Mouse (Mus musculus) neural tube, embryonic 13.5 days (tissue): ENCODE data around the gene Esrra. TPM values are rescaled to one million over a fixed set of nuclear protein-coding genes. Genes with fewer than 3 reads are reported as not detected.

Experiments
- ATAC-seq: fragments of 200-750 bp; cut with Nextera tagmentation; 2 replicates; pipeline ENCODE4 v1.8.0; 2017; ENCODE audit warnings: low read depth, mild to moderate bottlenecking, moderate TSS enrichment, moderate library complexity
- H3K27ac ChIP-seq: fragments of 300-500 bp; sonication (generic); replicated peaks from 2 replicates; pipeline ENCODE4 v1.5.1; 2015; ENCODE audit warnings: moderate library complexity, mild to moderate bottlenecking, inconsistent platforms
- H3K27me3 ChIP-seq: fragments of 300-500 bp; sonication (generic); 2 replicates; pipeline ENCODE4 v1.6.1; 2015; ENCODE audit warnings: mild to moderate bottlenecking, inconsistent platforms
- H3K36me3 ChIP-seq: fragments of 300-500 bp; sonication (generic); 2 replicates; pipeline ENCODE4 v1.6.1; 2015; ENCODE audit warnings: mild to moderate bottlenecking, inconsistent platforms
- H3K4me1 ChIP-seq: fragments of 300-500 bp; sonication (generic); replicated peaks from 2 replicates; pipeline ENCODE4 v1.6.1; 2015; ENCODE audit warnings: inconsistent platforms
- H3K4me2 ChIP-seq: fragments of 300-500 bp; sonication (generic); 2 replicates; pipeline ENCODE4 v1.6.1; 2015; ENCODE audit warnings: inconsistent platforms, mild to moderate bottlenecking, moderate library complexity
- H3K4me3 ChIP-seq: fragments of 300-500 bp; sonication (generic); 2 replicates; pipeline ENCODE4 v1.5.1; 2015; ENCODE audit warnings: mild to moderate bottlenecking, inconsistent platforms
- H3K9ac ChIP-seq: fragments of 300-500 bp; sonication (generic); 2 replicates; pipeline ENCODE4 v1.6.1; 2015; ENCODE audit warnings: moderate library complexity, mild to moderate bottlenecking, inconsistent platforms
- H3K9me3 ChIP-seq: fragments of 300-500 bp; sonication (generic); 2 replicates; pipeline ENCODE4 v1.6.1; 2016; ENCODE audit warnings: inconsistent platforms
- WGBS: fragments of 180-500 bp; shearing (Covaris S2); methylation state at CpG from one replicate; pipeline ENCODE4 v1.1.7; 2015; 5-methylcytosine and 5-hydroxymethylcytosine counted together
- polyA plus RNA-seq: library from polyadenylated mRNA; unstranded; fragments of >200 nt; fragmentation: Nextera tagmentation; extraction: Ambion mirVana; gene quantifications from 2 replicates; pipeline ENCODE4 v1.2.1, GENCODE M21; 2015

The Esrra gene
- polyA plus RNA-seq, 1 experiment from 2014 or later, result 16.9 TPM

DNA sequence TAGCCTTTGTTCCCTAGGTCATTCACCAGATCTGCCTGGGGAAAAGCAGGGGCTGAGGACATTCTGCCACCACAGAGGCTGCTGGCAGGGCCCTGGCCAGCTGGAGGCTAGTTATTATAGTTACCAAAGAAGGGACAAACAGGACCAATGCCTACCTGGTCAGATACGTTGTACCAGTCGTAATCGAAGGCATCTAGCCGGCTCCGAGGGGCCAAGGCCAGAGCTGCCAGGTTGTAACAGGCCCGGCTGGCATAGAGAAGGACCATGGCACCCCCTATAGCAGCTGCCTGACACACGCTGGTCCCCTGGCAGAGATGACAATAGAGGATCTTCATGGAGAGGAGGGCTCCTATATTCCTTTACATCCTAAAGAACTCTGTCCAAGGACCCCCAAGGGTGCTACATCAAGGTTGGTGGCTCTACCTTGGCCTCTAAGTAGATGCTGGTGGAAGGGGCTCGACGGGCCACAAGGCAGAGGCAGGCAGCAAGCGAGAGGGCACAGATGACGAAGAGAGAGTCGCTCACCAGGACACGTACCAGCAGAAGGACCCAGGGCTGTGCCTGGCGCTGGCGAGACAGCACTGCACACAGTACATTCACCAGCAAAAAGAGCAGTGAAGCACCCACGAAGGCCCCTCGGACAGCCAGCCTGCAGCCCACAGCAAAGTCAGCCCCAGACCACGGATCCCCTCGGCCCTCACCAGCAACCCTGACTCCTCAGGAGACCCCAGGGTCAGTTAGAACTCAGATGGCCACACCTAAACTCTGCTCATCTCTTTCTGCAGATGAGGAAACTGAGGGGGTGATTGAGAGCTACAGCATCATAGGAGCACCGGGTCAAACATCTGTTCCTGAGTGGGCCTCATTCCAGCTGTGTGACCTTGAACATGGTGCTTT, 17.7 kb upstream of the Esrra start:
- peak overlapping the region; percentile 91 for H3K9ac ChIP-seq
- H3K27ac ChIP-seq, result no peak overlapping the region
- H3K4me3 ChIP-seq, result peak overlapping the region; percentile 70
- H3K36me3 ChIP-seq, result no peaks in the 10 kb centered on the region; the same call in 1 of the 2 replicates
- 88% methylated on average over 20 of the region's 20 CpGs for WGBS
- no peaks in the 10 kb centered on the region for H3K9me3 ChIP-seq
- peaks cover 47% of the 10 kb centered on the region for H3K4me1 ChIP-seq
- H3K27me3 ChIP-seq, result peaks cover 29% of the 10 kb centered on the region
- ATAC-seq, result no peak
- peak overlapping the region; percentile 99 for H3K4me2 ChIP-seq

DNA sequence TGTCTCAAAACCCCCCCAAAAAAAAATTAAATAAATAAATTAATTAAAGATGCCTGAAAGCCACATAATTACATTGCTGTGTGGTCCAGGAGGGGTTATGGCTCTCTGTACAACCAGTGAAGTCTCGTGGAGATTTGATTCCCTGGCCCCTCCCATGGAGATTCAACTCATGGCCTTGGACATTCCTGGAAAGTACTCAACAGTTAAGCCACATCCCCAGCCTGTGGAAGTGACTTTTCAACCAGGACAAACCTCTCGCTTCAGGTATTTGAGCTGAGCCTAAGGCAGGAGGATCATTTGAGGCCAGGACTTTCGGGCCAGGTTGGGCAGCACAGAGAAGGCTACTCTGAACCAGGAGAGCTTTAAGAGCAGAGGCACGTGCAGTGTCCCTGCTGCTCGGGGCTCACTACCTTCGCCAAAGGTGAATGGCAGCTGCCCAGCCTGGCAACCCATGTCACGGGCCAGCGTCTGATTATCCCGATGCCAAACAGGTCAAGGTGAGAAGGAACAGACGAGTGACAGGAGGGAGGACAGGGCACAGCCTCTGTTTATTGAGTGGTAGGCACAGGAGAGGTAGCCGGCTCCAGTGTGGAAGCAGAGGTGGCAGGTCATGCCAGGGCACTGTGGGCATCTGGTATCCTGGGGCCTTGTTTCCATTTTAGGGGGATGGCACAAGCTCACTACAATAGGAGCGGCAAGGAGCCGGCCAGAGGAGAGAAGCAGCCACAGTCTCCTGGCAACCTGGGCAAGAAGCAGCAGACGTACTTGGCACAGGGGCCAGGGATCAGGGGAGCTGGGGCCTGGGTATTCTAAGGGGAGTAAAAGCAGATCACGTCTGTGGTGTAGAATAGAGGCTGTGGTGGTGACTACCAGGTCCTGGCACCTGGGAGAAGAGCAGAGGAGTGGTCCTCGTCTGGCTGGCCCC, 16.2 kb upstream of the Esrra start:
- Histone ChIP-seq H3K9me3 (no peaks in the 10 kb centered on the region), H3K27me3 (peaks cover 44% of the 10 kb centered on the region), H3K4me3 (no peak overlapping the region), H3K27ac (no peak overlapping the region), H3K9ac (peak overlapping the region; percentile 47), H3K4me2 (0 out of 2 replicates have a peak overlapping the region, but pooled peaks have one; percentile 4), H3K4me1 (peaks cover 54% of the 10 kb centered on the region), H3K36me3 (no peaks in the 10 kb centered on the region; the same call in 1 of the 2 replicates)
- no peak for ATAC-seq
- 81% methylated on average over 16 of the region's 16 CpGs for WGBS

DNA sequence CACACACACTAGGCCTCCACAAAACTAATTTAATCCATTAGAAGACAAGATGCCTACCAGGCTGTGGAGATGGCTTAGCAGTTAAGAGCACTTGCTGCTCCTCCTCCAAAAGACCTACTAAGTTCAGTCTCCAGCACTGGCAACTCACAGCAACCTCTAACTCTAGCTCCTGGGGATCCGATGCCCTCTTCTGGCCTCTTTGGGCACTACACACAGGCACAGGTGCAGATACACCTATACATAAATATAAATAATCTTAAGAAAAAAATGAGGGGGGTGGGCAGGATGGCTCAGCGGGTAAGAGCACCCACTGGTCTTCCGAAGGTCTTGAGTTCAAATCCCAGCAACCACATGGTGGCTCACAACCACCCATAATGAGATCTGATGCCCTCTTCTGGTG, 14.7 kb upstream of the Esrra start:
- 27% methylated on average over 3 of the region's 3 CpGs for WGBS
- Histone ChIP-seq H3K27me3 (peaks cover 59% of the 10 kb centered on the region), H3K9ac (no peak overlapping the region), H3K4me2 (no peak overlapping the region), H3K9me3 (no peaks in the 10 kb centered on the region), H3K4me1 (peaks cover 50% of the 10 kb centered on the region), H3K36me3 (no peaks in the 10 kb centered on the region; the same call in 1 of the 2 replicates), H3K4me3 (no peak overlapping the region), H3K27ac (no peak overlapping the region)
- no peak for ATAC-seq

DNA sequence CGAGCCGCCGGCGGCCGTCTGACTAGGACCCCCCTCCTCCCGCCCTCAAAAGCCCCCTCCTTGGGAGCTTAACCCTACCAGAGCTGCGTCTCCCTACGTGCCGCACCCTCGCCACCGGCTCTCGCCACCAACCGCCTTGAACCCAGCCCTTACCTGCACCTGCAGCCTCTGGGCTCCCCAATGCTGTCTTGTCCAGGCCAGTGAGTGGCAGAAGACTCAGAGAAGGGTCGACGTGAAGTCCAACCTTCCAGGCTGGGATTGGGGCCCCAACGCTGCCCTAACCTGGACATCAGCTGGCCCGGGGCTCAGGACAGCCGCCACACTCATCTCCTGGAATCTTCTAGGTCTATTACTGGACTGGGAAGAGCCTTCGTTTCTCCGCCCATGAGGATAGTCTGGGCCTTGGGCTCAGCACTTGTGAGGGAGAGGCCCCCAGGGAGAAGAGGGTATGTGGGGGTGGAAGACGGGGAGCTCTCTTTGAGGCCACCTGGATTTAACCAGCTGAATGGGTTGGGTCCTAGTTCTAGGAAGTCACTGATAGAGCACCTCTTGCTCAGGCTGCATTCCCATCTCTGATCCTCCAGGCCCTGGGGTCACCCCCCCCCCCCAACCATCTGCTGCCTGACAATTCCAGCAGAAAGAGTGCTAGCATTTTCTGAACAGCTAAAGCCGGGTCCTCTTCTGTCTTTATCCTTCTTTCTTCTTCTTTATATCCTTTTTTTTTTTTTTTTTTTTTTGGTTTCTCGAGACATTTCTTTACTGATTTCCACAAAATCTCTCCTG, 12.8 kb upstream of the Esrra start, which contains the start of gene Kcnk4:
TSS of gene Kcnk4 (minus strand) at position 321 of the 783 bp plus-strand sequence.
- Histone ChIP-seq H3K9ac (peak within 1 kb of the TSS; percentile 75), H3K27me3 (peaks cover 74% of the 10 kb centered on the region), H3K4me1 (peaks cover 33% of the 10 kb centered on the region), H3K36me3 (no peaks in the 10 kb centered on the region; the same call in 1 of the 2 replicates), H3K4me2 (peak within 1 kb of the TSS; percentile 69), H3K4me3 (peak within 1 kb of the TSS; percentile 42), H3K9me3 (no peaks in the 10 kb centered on the region), H3K27ac (no peak within 1 kb of the TSS)
- no peak for ATAC-seq
- 11% methylated on average over 23 of the region's 23 CpGs for WGBS

DNA sequence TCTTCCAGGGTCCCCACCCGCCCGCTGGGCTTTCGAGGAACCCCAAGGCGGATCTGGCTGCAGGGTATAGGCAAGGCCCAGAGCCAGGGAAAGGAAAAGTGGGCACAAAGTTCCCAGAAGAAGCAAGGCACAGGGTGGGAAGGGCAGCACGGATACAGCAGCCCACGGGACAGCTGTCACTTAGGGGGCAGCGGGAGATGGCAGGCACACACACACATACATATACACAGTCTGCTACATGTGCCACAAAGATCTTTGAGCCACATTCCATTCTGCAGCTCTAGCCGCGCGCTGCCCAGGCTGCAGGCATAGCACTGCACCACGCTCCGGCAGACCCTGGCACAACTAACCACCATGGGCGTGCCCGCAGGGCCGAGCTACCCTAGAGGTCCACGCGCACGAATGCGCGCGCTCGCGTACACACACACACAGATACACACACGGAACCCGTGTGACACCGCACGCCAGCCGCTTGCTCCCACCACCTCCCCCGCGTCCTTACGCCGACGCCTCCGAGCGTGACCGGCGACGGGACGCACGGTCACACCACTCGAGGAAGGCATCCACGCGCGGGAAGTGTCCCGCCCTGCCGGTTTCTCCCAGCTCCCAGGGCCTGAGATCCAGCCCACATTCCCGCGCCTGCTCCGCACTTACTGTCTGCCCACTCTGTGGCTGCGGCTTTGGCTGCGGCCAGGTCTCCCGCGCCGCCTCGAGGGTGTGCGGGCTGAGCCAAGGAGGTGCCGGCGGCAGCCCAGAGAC, 12.0 kb upstream of the Esrra start:
- Histone ChIP-seq H3K9ac (peak overlapping the region; percentile 75), H3K4me3 (peak overlapping the region; percentile 42), H3K27me3 (peaks cover 81% of the 10 kb centered on the region), H3K27ac (no peak overlapping the region), H3K4me1 (peaks cover 25% of the 10 kb centered on the region), H3K4me2 (peak overlapping the region; percentile 69), H3K9me3 (no peaks in the 10 kb centered on the region), H3K36me3 (no peaks in the 10 kb centered on the region; the same call in 1 of the 2 replicates)
- peak; percentile 72 for ATAC-seq
- WGBS, result 3% methylated on average over 58 of the region's 58 CpGs

DNA sequence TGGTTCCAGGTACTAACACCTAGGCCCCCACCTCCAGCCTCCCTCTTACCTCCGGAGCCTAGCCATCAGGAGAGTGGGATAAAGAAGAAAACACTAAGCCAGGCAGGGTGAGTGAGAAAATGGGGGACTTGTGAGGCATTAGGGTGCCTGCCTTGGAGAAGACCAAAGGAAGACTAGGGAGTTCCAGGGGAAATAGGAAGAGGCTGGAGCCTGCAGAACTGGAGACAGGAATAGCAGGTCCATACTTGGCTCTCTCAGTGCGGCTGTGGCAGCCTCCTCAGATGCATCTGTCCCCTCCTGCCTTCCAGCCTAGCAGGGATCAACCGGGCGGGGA, 11.5 kb upstream of the Esrra start:
- Histone ChIP-seq H3K27ac (no peak overlapping the region), H3K4me2 (peak overlapping the region; percentile 69), H3K9ac (peak overlapping the region; percentile 75), H3K4me1 (peaks cover 19% of the 10 kb centered on the region), H3K27me3 (peaks cover 87% of the 10 kb centered on the region), H3K36me3 (no peaks in the 10 kb centered on the region), H3K9me3 (no peaks in the 10 kb centered on the region), H3K4me3 (peak overlapping the region; percentile 42; the same call in 1 of the 2 replicates)
- 19% methylated on average over 4 of the region's 4 CpGs for WGBS
- no peak for ATAC-seq

DNA sequence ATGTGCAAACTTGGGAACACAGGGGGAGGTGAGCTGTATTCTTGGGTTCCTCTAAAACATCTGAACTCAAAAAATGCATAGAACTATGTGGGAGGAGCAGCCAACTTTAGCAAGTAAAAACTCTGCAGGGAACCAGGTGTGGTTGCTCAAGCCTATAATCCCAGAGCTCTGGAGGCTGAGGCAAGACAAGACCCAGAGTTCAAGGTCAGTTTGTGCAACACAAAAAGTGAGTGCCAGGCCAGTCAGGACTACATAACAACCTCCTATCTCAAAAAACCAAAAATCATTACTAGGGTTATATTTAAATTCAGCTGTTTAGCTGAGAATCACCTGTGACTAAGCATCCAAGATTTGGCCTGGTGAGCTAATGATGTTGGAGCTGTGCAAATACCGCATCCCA, 10.4 kb upstream of the Esrra start:
- no peak overlapping the region for H3K9ac ChIP-seq
- 38% methylated on average over 1 of the region's 1 CpGs for WGBS
- no peak for ATAC-seq
- no peak overlapping the region for H3K4me3 ChIP-seq
- peaks cover 94% of the 10 kb centered on the region for H3K27me3 ChIP-seq
- H3K36me3 ChIP-seq, result no peaks in the 10 kb centered on the region
- no peaks in the 10 kb centered on the region for H3K9me3 ChIP-seq
- no peak overlapping the region for H3K27ac ChIP-seq
- no peak overlapping the region for H3K4me2 ChIP-seq
- peaks cover 19% of the 10 kb centered on the region for H3K4me1 ChIP-seq

DNA sequence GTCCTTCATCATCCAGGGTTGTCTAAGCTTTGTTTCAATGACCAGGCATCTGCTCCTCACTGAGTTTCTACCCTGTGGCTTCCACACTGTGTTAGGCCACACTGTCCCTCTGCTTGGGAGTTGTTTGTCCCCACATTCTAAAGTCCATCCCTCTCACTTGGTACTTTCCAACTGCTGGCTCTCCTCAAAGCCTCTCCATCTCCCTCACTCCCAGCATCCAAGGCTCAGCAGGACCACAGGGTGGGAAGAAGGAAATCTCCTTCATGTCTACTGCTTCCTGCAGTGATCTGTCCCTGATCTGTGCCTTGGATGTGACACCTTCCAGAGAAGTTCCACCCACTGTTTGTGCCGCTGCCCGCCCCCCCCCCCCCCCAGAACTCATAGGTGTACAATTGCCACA, 9.4 kb upstream of the Esrra start:
- peaks cover 25% of the 10 kb centered on the region for H3K4me1 ChIP-seq
- H3K9me3 ChIP-seq, result no peaks in the 10 kb centered on the region

DNA sequence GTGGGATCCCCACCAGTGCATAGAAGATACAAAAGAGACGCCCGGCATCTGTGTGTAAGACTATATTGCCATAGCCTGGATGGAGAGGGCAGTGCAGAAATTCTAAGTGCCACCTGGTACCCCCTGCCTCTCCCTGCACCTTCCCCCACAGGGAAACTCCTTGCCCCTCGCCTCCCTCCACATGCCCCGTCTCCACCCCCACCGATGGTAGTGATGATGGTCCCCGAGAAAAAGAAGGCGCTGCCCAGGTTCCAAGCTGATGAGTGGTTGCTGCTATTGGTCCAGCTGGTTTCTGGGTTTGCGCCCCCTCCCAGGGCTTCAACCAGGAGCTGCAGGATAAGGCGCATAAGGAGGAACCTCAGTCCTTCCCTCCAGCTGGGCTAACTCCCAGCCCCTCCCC, 6.5 kb upstream of the Esrra start:
- Histone ChIP-seq H3K4me1 (peaks cover 25% of the 10 kb centered on the region), H3K27ac (no peak overlapping the region), H3K9ac (0 out of 2 replicates have a peak overlapping the region, but pooled peaks have one; percentile 26), H3K4me2 (no peak overlapping the region), H3K4me3 (no peak overlapping the region), H3K27me3 (peaks cover 95% of the 10 kb centered on the region), H3K9me3 (no peaks in the 10 kb centered on the region), H3K36me3 (no peaks in the 10 kb centered on the region)
- 10% methylated on average over 9 of the region's 9 CpGs for WGBS
- no peak for ATAC-seq

More for the DNA sequence above, 9.4 kb upstream of the Esrra start:
- no peak overlapping the region for H3K4me2 ChIP-seq
- 0% methylated on average over 2 of the region's 2 CpGs for WGBS
- peaks cover 95% of the 10 kb centered on the region for H3K27me3 ChIP-seq
- no peak overlapping the region for H3K9ac ChIP-seq
- H3K27ac ChIP-seq, result no peak overlapping the region
- H3K4me3 ChIP-seq, result no peak overlapping the region
- no peaks in the 10 kb centered on the region for H3K36me3 ChIP-seq
- ATAC-seq, result no peak

DNA sequence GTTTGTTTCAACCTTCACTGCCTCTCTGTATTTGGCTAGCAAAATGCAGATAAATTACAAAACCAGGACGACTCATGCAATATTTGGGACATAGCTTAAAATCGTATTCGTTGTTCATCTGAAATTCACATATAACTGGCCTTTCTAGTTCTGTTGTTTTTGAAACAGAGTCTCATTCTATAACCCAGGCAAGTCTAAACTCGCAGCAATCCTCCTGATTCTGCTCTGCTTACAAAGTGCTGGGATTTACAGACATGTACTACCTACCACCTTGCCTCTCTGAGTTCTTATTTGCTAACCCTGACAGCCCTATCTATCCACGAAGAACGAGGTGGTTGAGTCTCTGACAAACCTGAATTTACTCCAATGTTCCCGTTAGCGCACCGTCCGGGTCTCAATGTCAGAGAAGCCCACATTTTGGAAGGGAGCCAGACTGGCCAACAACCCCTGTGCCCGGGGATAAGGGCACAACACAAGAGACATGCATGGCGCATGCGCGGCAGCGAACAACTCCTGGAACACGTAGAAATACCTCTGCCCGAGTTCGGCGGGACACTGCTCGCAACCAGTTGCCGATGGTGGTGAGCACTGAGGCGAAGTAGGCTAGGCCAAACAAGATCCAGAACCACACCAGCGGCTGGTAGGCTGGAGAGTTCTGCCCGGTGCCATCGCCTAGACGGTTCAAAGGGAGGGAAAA, 5.1 kb upstream of the Esrra start:
- Histone ChIP-seq H3K9ac (no peak overlapping the region), H3K36me3 (no peaks in the 10 kb centered on the region), H3K9me3 (no peaks in the 10 kb centered on the region), H3K4me2 (peak overlapping the region; percentile 43), H3K4me1 (peaks cover 28% of the 10 kb centered on the region), H3K27me3 (peaks cover 88% of the 10 kb centered on the region), H3K4me3 (peak overlapping the region; percentile 14; the same call in 1 of the 2 replicates), H3K27ac (no peak overlapping the region)
- no peak for ATAC-seq
- 14% methylated on average over 26 of the region's 26 CpGs for WGBS
